8 mouse cellular contexts compared by ENCODE assay signal in genomic region chr5:73490596-73491073, GRCm38 (mm10). TPM values are rescaled to one million over a fixed set of nuclear protein-coding genes. Genes with fewer than 3 reads are reported as not detected.
DNase-seq lines count a peak whose midpoint lies in the region; ATAC-seq lines count a peak whose summit lies in the region.

No protein-coding gene starts in this region.

- 1% methylated on average over 37 of the region's 37 CpGs for WGBS in forebrain, embryonic 14.5 days
- under 1% methylated on average over 37 of the region's 37 CpGs for WGBS in neural tube, embryonic 15.5 days

- no peaks in the 10 kb centered on the region for H3K9me3 ChIP-seq in forebrain, embryonic 14.5 days (replicated peaks; ENCODE audit: control insufficient read depth, low read length)
- H3K9me3 ChIP-seq in neural tube, embryonic 15.5 days (replicated peaks): no peaks in the 10 kb centered on the region

- no peaks in the 10 kb centered on the region for H3K27me3 ChIP-seq in forebrain, embryonic 14.5 days (replicated peaks; ENCODE audit: control insufficient read depth, insufficient read depth, low read length)
- H3K27me3 ChIP-seq in neural tube, embryonic 15.5 days (replicated peaks): no peaks in the 10 kb centered on the region

- H3K36me3 ChIP-seq in forebrain, embryonic 14.5 days (ENCODE audit: control insufficient read depth, insufficient read depth, low read length): no peaks in the 10 kb centered on the region
- no peaks in the 10 kb centered on the region for H3K36me3 ChIP-seq in neural tube, embryonic 15.5 days

- peak overlapping the region; percentile 88 for H3K4me3 ChIP-seq in forebrain, embryonic 14.5 days (ENCODE audit: low read depth, low read length)
- H3K4me3 ChIP-seq in neural tube, embryonic 15.5 days (replicated peaks): peak overlapping the region; percentile 91

- peak overlapping the region; percentile 97 for H3K27ac ChIP-seq in forebrain, embryonic 14.5 days (ENCODE audit: low read depth, low read length)
- peak overlapping the region; percentile 97 for H3K27ac ChIP-seq in neural tube, embryonic 15.5 days (replicated peaks)

- DNase-seq in ES-CJ7 (ENCODE audit: low read depth, low spot score): peak; percentile 99
- peak; percentile 99 for DNase-seq in cerebellum, adult 11 months
- peak; percentile 99 for DNase-seq in forebrain, embryonic 14.5 days (ENCODE audit: low spot score)
- peak; percentile 99 for DNase-seq in heart, postnatal 14 days
- peak; percentile 100 for DNase-seq in layer of hippocampus, adult 11-12 months (ENCODE audit: low spot score)
- DNase-seq in lung, adult 18-20 months: peak; percentile 100
- peak; percentile 99 for DNase-seq in testis, postnatal 14 days (ENCODE audit: low spot score)

- H3K4me1 ChIP-seq in forebrain, embryonic 14.5 days (ENCODE audit: control insufficient read depth, insufficient read depth, low read length): peaks cover 5% of the 10 kb centered on the region
- peaks cover 25% of the 10 kb centered on the region for H3K4me1 ChIP-seq in neural tube, embryonic 15.5 days

- peak overlapping the region; percentile 88 for H3K4me2 ChIP-seq in forebrain, embryonic 14.5 days (ENCODE audit: low read length)
- peak overlapping the region; percentile 84 for H3K4me2 ChIP-seq in neural tube, embryonic 15.5 days

- intact Hi-C loops in heart, postnatal 14 days (cut with DNase I): no loop called here

- peak overlapping the region; percentile 78 for H3K9ac ChIP-seq in forebrain, embryonic 14.5 days (ENCODE audit: low read length)
- H3K9ac ChIP-seq in neural tube, embryonic 15.5 days (replicated peaks): peak overlapping the region; percentile 83

- peak; percentile 95 for ATAC-seq in forebrain, embryonic 14.5 days
- ATAC-seq in neural tube, embryonic 15.5 days (ENCODE audit: low FRiP score): peak; percentile 93

RNA-seq across cellular contexts. Expression of gene Dcun1d4, which starts 9.8 kb away (rescaled TPM):
- polyA plus RNA-seq in forebrain, embryonic 14.5 days (2014; fragmentation: Nextera tagmentation; extraction: Ambion mirVana): 52.8 and 55.4 TPM in 2 replicates
- total RNA-seq in heart, postnatal 14 days (2021): 10 to 100 TPM; 15.1 to 17.9 TPM
- 43.6 and 50.1 TPM in 2 replicates for polyA plus RNA-seq in neural tube, embryonic 15.5 days (2015; fragmentation: Nextera tagmentation; extraction: Ambion mirVana)

Comparison
In these comparisons a context has a peak if more than half of its experiments do, and no peak if none do; other contexts are left out.
1. Peak in every context shown above with its lines: DNase-seq, ATAC-seq, H3K4me3 ChIP-seq and H3K27ac ChIP-seq.